Mouse (Mus musculus): ENCODE data around the gene Cxcr5. TPM values are rescaled to one million over a fixed set of nuclear protein-coding genes. Genes with fewer than 3 reads are reported as not detected.
A peak's percentile ranks its signal among the peaks of the same experiment; 100 is the strongest.

The Cxcr5 gene
- total RNA-seq, 2 experiments from 2014 or later: not detected

DNA sequence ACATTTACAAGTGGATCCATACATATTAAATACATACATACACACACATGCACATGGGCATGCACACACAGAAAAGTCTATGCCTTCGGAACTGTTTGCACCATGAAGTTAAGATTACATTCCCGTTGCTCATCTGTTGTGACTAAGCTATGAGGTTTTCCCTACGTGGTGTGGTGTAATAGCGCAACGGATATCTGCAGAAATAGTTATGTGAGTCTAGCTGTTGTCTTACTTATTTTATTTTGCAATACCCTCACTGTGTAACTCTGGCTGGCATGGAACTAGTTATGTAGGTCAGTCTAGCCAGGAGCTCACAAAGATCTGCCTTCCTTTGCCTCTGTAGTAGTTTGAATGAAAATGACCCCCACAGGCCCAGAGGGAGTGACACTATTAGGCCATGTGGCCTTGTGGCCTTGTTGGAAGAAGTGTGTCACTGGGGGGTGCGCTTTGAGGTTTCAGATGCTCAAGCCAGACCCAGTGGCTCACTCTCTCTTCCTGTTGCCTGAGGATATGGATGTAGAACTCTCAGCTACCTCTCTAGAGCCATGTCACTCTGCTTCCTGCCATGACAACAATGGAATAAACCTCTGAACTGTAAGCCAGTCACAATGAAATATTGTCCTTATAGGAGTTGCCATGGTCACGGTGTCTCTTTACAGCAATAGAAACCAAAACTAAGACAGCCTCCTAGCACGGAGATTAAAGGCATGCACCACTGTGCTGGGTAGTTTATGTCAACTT is 13.1 kb downstream of the Cxcr5 start:
- DNase-seq (ENCODE audit: low spot score in 2 of 2): no peak
- intact Hi-C loops (cut with DNase I): no loop called here

DNA sequence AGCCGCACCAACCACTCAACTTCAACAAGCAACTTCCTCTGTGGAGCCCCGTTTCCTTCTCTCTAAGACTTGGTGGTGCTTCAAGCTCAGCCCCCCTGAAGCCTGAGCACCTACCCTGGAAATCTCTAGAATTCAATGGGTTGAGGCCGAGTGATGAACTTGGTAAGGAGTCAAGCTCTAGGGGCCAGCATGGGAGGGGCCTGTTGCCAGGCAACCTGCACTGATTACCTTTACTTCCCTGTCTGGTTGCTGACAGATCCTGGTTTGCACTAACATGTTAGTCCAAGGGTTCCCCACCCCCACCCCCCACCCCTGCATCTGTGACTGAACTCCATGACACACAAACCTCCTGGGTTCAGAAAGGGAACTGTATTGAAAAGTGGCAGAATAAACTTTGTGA is 16.7 kb downstream of the Cxcr5 start:
- intact Hi-C loops (cut with DNase I): no loop called here

DNA sequence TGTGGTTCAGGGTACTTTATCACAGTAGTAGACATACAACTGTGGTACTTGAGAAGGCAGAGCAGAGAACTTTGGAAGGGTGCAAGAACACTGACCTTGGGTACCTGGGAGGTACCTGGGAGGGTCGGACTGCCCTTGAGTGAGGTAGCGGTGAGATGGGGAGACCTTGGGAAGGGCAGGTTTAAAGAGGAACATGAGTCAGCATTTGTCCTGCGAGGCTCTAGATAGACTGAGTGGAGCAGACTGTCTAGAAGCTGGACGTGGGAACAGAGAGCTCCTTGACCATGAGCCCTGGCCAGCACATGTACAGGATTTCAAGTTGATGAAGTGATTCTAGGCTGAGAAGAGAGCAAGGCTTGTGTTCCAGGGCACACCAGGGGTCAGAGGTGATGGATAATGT is 19.3 kb downstream of the Cxcr5 start:
- intact Hi-C loops (cut with DNase I): no loop called here
- no peak for DNase-seq (ENCODE audit: low spot score in 2 of 2)

More for the DNA sequence above, 16.7 kb downstream of the Cxcr5 start:
- no peak for DNase-seq (ENCODE audit: low spot score in 2 of 2)

DNA sequence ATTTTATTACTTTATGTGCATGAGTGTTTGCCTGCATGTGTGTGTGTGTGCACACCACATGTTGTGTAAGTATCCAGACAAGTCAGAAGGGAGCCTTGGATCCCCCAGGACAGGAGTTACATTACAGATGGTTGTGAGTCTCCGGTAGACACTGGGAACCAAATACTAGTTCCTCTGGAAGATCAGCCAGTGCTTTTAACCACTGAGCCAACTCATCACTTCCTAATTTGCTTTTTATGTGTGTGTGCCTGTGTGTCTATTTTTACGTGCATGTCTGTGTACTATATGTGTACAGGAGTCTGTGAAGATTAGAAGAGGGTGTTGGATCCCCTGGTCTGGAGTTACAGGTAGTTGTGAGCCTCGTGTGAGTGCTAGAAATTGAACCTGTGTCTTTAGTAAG is 21.0 kb downstream of the Cxcr5 start:
- no peak for DNase-seq (ENCODE audit: low spot score in 2 of 2)
- intact Hi-C loops (cut with DNase I): no loop called here

DNA sequence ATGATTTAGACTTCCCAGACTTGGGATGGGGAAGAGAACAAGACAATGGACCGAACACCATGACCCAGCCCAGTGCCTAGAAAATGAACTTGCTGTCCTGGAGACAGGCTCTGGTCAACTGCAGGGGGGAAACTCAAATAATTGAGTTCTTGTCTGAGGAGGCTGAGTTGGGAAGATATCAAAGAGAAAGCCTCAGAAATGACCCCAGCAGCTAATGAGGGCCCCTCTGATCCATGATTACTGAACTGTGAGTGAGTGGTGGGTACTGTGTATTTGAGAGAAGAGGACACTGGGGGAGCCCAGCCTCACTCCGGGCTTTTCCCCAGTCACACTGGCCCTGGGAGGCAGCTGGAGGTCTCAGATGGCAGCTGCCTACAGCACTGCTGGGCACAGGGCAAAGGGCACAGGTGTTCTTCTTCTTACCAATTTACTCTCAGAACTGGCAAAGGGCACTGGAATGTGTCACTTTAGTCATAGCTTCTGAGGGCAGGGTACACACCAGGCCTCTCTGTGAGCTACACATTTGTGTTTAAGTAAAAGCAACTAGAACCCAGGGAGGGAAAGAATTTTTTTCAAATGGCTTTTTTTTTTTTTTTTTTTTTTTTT is 21.8 kb downstream of the Cxcr5 start:
- intact Hi-C loops (cut with DNase I): no loop called here
- no peak for DNase-seq (ENCODE audit: low spot score in 2 of 2)

DNA sequence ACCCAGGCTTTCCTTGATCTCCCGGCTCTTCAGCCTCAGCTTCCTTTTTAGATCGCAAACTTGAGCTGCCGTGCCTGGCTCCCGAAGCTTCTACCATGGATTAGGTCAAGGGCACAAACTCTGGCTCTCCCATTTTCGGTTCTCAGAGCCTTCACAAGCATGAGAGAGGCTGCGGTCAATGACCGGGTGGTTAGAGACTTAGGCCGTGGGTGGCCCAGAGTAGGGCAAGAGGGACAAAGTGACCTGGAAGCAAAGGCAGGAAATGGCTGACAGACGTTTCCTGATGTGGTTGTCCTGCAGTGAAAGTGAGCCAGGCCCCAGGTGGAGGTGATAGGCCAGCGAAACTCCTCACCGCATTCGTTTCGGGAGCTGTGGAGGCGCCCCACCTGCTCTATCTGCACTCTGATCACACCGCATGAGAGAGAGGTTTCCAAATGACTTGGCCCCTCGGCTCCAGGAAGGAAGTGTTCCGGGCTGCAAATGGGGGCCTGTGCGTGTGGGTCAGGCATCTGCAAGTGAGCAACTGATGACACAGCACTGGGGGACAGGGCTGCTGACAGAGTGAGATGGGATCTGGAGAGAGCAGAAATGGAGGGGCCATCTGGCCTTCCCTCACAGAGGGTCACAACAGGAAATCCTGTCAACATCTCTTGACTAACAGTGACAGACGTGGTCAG is 23.9 kb downstream of the Cxcr5 start:
- DNase-seq (ENCODE audit: low spot score in 2 of 2): no peak
- intact Hi-C loops (cut with DNase I): no loop called here

DNA sequence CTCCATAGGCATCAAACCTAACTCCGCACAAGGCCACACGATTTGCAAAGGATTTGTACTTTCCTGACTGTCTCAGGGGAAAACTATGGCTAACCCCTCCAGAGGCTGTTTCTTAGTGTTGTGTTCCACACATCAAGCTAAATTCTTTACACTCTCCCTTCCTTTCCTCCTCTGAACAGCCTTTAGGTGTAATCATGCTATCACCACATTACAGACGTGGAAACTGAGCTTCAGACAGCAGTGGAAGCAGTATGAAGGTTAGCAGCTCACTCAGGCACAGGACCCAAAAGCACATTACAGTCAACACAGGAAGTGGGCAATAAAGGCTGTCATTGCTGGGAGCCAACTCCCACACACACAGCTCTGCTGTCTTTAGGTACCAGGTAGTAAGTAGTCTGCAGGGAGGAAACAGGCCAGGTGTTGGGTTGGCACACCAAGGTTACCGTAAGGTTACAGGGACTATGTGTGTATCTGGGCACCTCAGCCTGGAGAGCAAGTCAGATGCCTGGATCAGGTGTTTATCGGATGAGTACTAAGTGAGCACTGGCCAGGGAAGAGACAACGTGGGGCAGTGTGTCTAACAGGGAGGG is 28.6 kb downstream of the Cxcr5 start:
- no peak for DNase-seq (ENCODE audit: low spot score in 2 of 2)
- intact Hi-C loops (cut with DNase I): no loop called here

DNA sequence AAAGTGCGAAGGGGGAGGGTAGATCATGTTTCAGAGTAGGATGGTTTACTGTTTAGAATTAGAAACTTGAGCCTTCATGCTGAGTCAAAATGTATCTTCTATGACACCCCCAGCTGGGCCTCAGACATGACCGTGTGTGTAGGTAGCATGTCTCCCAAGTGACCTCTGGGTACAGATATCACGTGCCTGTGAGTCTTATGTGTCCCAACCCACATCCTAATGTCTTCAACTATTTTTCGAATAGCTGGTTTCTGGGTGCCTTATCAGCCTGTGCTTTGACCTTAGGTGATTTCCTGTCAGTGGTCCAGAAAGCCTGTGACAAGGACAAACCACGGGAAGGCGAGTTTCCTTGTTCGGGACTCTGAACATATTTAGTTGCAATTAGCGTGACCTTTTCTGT is 33.3 kb downstream of the Cxcr5 start:
- no peak for DNase-seq (ENCODE audit: low spot score in 2 of 2)
- intact Hi-C loops (cut with DNase I): no loop called here

DNA sequence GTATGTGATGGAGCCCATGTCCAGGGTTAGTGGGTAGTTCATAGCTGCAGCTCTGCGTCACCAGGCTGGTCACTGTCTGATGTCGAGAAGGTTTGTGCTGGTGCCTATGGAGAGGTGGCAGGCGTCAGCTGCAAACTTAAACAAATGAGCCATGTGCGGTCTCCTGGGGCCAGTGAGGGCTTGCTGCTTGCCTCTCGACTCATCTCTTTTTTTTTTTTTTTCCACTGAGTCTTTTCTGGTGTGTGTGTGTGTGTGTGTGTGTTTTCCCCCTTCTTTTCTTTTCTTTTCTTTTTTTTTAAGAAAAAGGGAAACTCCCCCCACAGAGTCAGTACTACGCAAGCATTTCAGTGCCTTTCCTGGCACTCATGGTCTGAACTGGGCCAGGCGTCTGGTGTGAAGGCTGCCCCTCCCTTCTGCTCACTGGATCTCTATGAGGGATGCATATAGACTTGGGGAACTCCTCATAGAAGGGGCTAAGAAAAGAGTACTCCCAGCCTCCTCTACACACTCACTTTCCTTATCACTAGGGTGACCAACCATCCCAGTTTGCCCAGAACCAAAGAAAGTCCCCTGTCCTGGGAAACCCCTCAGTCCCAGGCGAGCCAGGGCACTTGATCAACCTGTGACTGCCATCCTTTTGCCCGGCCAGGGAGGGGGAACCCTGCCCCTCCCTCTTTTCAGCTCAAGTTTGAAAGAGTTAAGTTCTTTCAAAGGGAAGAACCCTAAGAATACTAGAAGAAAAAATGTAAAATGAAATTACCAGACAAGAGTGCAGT is 35.2 kb downstream of the Cxcr5 start:
- no peak for DNase-seq (ENCODE audit: low spot score in 2 of 2)
- intact Hi-C loops (cut with DNase I): no loop called here

DNA sequence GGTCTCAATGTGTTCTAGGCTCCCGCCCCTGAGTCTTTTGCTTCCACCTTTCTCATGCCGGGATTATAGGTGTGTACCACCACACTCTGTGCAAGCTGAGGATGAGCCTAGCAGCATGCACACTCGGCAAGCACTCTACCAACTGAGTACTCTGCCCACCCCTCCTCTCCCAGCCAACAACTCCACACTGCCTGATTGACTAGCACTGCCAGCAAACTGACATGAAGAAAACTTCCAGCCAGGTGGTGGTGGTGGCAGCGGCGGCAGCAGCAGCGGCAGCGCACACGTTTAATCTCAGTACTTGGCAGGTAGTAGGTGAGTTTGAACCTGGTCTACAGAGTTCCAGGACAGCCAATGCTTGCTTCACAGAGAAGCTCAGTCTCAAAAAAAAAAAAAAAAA is 36.1 kb downstream of the Cxcr5 start:
- DNase-seq (ENCODE audit: low spot score in 2 of 2): no peak
- intact Hi-C loops (cut with DNase I): no loop called here

DNA sequence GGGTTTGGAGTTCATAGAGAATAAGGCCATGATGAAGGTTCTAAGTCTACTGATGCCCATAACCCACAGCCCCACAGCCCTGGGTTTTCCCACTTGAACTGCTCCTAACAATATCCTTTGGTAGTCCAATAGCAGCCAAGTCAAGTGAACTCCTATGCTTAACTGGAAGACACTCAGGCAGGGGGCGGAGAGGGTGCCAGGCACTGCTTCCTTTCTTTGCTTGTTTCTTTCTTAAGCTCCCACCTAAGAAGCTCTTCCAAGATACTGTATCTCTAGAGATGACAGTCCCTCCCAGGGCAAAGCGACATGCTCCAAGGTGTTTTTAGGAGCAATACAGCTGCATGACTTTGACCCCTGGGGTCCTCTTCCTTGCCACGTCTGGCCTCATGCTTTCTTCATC is 36.7 kb downstream of the Cxcr5 start:
- DNase-seq (ENCODE audit: low spot score in 2 of 2): no peak
- intact Hi-C loops (cut with DNase I): no loop called here

DNA sequence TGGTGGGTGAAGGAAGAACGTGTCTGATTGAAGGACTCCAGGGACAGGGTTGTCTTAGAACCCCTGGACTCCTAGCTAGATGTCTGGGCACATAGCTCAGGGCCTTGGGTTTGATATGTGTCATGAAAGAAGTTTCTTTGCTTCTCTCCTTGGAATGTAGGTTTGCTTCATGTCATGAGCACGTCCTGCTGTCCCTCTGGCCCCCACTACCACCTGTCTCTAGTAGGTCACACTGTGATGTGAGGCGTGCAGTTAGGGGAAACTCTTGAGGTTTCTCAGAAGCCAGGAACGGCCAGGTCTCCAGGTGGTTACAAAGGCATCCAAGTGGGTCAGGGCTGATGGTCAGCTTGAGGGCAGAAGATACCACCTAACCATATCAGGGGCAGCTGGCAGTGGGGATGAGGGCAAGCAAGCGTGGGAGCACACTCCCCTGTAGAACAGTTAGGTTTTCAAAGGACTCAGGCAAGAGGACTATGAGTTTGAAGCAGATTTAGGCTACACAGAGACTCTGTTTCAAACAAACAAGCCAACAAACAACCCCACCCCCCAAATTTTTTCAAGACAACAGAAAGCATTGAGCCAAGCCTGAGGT is 37.3 kb downstream of the Cxcr5 start:
- DNase-seq (ENCODE audit: low spot score in 2 of 2): no peak
- intact Hi-C loops (cut with DNase I): loop anchor here (5.0 kb wide), 1 partner anchor 58 kb away; no protein-coding TSS in a partner anchor

DNA sequence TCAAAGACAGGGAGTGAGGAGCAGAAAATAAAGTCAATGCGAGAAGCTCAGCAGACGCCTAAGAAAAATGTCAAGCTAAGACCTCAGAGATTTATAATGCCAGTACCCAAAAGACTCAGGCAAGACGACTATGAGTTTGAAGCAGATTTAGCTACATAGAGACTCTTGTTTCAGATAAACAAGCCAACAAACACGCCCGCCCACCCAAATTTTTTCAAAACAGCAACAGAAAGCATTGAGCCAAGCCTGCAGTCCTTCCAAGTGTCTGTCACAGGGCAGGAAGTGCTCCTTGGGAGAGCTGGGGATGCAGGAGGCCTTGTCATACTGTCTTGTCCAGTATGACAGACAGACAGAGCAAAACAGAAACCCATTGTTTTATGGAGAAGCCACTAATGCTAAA is 38.0 kb downstream of the Cxcr5 start:
- intact Hi-C loops (cut with DNase I): loop anchor here (5.0 kb wide), 1 partner anchor 59 kb away; no protein-coding TSS in a partner anchor
- no peak for DNase-seq (ENCODE audit: low spot score in 2 of 2)

DNA sequence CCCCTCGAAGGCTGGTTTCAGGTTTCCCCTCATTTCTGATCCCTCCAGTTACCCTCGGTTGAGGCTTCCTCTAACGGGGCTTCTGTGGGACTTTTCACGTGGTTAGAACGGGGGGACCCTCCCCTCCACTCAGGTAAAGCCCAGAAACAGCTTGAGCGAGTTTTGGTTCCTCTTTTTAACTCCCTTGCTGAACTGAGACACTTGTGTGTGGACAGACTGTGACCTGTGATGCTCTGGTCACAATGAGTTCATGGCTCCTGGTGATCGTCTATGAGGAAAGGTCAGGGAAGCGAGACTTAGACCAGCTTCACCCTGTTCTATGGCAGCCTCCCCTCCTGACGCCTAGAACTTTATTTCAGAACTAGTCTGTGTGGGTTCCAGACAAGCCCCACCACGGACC is 39.8 kb downstream of the Cxcr5 start:
- intact Hi-C loops (cut with DNase I): loop anchor here (5.0 kb wide), 1 partner anchor 60 kb away; no protein-coding TSS in a partner anchor
- no peak for DNase-seq (ENCODE audit: low spot score in 2 of 2)

DNA sequence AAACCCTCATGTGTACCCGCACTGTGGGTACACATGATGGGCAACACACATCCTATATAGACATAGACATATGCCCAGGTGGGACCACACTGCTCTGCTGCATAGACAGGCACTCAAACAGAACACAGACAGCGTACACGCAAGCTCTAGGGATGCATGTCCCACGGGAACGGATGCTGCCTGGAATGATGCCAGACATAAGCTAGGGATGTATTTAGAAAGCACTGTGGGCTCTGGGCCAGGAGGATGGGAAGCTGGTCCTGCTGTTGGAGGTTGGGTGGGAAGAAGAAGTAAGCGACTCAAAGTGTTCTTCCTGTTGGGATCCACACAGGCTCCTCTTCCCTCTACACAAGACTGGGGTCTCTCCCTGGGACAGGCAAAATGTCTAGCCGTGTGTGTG is 43.6 kb downstream of the Cxcr5 start:
- DNase-seq (ENCODE audit: low spot score in 2 of 2): peak; percentile 71 to 88
- intact Hi-C loops (cut with DNase I): no loop called here

DNA sequence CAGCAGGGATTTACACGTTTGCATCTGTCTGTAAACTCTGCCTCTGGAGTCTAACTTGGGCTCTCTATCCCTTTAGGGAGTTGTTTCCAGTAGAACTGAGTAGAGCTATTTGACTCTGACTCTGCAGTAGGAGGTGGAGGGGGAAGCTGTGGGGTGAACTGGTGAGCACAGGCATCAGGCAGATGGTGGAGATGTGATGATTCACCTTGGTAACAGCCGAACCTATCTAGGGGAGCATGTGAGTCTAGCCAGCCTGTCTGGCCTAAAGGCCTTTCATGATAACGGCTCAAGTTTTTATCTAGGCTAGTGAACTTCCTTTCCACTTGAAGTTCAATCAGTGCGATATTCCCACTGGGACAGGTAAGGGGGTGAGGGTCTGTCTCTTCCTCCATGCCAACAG is 44.3 kb downstream of the Cxcr5 start:
- intact Hi-C loops (cut with DNase I): no loop called here
- no peak for DNase-seq (ENCODE audit: low spot score in 2 of 2)

DNA sequence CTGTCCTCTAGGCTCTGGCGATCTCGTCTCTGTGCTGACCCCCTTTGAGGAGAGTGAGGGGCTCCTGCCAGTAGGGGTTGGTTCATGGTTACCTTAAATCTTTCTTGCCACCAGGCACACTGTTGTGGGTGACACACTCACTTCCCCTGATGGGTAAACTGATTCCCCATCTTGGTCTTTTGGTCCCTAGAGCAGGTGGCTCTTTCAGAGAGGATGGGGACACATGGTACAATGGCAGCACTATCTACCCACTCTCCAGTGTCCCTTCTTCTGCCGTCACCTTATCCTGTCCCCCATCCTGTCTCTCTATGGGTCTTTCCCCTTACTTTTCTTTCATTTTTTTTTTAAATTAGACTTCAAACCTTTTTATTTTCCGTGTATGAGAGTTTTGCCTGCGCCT is 45.8 kb downstream of the Cxcr5 start:
- DNase-seq (ENCODE audit: low spot score in 2 of 2): no peak
- intact Hi-C loops (cut with DNase I): no loop called here

DNA sequence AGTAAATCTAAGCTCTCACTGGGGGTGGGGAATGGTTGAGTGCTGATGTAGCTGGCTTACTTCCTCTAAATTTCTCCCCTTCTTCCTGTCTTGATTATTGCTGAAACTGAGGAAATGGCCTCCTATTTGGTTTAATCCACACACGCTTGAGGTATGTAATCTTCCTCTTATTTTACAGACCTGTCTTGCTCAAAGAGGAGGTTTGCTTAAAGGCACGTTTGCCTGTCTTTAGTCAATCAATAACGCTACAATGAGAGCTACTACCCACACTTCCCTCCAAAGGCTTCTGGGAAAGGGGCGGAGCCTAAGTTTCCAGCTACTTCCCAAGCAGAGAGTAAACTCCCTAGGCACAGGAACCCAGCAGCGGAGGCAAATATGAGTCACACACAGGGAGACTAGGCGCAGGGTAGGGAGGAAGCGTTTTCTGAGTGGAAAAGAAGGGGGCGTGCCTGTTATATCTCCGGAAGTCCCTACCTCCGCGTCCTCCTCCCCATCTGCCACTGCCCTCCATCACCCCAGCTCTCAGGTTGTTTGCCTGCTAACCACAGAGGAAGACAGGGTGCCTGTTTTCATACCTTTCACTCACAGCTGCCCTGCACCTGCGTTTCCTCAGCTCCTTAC is 46.4 kb downstream of the Cxcr5 start:
- intact Hi-C loops (cut with DNase I): no loop called here
- no peak for DNase-seq (ENCODE audit: low spot score in 2 of 2)

DNA sequence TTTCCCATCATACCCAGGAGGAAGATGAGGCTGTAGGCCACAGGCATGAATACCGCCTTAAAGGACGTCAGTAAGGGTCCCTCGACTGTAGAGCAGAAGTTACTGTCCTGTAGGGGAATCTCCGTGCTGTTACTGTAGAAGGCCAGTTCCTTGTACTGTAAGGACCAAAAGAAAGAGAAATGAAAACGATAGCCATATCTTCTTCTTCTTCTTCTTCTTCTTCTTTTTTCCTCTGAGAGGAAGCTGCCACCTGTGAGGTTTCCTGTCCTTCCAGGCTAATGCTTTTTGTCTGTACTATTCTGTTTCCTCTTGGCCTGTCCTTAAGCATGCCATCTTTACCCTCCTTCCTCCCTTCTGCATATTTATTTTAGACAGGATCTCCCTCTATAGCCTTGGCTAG is 47.5 kb downstream of the Cxcr5 start:
- intact Hi-C loops (cut with DNase I): loop anchor here (5.0 kb wide), 1 partner anchor 83 kb away; no protein-coding TSS in a partner anchor
- no peak for DNase-seq (ENCODE audit: low spot score in 2 of 2)

Data from left cerebral cortex, postnatal 14 days (tissue).